Mouse (Mus musculus): ENCODE measurements around the gene Htr2c.

Gene Htr2c

DNA sequence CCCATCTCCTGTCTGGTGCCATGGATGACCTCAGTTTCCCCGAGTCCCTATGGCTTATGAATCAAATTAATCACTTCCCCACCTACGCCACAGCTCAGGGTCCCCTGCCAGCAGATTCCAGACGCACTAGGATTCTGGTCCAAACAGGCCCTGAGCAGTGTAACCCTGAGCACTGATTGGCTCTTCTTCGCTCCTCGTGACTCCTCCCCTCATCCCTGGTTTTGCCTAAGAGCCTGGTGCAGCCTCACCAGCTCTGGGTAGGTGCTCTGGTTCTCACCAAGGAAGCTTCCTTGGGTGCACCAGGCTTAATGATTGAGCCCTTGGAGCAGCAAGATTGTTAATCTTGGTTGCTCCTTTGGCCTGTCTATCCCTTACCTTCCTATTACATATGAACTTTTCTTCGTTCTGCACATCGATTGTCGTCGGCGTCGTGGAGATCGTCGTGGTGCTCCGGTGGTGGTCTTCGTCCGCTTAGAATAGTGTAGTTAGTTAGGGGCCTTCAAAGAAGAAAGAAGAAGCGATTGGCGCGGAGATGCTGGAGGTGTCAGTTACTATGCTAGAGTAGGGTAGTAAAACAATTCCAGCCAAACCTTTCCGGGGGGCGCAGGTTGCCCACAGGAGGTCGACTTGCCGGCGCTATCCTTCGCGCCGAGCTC lies at the start of gene Htr2c:
Gene Htr2c, plus strand, starts transcription at position 256 of the 656 bp plus-strand sequence.
- no peak for DNase-seq (ENCODE audit: low spot score)

DNA sequence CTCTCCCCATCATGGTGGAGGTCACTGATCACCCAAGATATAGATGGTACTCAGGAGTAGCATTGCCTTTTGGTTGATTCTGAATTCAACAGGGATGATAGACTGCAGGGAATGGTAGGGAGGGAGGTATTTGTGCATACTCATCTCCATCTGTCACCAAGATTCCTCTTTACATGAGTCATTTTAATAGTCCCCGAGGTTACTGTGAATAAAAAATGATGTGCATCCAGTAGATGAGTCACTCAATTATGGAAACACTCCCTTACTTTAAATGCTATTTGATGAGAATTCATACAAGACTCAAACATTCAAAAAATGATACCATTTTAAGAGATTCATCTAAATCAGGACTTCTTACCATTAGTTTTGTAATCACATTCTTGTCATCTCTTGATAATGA lies 34.1 kb upstream of the Htr2c start:
- no peak for DNase-seq (ENCODE audit: low spot score)

DNA sequence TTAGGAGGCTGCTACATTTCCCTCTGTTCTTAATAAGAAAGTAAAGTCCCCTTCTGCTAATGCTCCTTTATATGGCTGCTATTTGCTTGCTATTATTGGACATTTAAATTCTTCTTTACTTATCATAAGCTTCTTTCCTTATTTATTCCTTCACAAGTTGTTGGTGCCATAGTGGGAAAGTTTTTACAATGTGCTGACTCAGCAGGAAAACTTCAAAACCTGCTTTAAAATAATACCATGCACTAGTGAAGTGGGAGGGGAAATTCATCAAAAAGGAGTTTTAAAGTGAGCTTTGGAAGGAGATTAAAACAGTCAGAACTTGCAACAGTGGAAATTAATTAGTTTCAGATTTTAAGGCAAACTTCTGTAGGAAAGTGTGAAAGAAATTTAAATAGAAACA lies 26.0 kb upstream of the Htr2c start:
- DNase-seq (ENCODE audit: low spot score) = no peak

DNA sequence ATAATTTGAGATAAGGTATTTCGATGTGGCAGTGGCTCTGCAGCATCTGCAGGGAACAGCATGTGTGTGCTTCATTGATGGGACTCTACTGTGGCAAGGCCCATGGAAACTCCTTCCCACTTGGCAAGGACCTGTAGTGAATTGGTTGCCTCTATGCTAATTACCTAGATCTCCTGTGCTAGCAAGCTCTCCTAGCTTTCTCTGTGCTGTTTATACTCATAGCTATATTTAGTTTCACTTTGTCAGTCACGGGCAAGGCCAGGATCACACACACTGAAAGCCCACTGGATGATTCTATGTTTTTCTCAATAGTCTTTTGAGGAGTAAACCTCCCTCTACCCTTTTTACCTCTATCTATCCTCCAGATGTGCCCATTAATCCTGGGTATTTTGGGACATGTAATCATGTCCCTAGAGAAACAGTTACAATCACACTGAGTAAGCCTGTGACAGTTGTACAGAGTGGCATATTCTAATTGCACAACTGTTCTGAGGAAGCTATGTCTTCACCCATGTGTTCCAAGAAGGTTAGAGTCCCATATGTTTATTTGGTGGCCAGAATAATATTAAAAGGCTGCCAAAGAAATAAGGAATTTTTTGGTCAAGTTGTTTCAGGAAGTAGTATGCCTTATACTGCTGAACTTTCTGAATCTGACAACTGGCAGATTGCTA lies 16.0 kb upstream of the Htr2c start:
- DNase-seq (ENCODE audit: low spot score) = no peak

DNA sequence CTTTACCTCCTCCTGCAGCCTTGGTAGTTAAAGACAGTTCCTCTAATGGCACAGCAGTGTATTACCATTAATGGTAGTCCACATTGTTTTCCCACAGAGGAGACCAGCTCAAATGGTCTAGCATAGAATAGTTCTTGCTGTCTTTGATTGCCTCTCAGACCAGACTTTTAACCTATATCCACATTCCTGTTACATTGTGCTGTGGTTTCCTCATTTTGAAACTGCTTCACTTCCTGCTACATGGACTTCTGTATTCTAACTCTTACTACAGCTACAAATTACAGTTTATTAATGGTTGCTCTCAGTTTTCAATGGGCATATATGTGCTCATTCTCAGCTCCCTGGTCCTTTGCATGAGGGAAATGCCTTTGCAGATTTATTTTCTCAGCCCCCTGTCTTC lies 15.3 kb upstream of the Htr2c start:
- DNase-seq (ENCODE audit: low spot score) = no peak

DNA sequence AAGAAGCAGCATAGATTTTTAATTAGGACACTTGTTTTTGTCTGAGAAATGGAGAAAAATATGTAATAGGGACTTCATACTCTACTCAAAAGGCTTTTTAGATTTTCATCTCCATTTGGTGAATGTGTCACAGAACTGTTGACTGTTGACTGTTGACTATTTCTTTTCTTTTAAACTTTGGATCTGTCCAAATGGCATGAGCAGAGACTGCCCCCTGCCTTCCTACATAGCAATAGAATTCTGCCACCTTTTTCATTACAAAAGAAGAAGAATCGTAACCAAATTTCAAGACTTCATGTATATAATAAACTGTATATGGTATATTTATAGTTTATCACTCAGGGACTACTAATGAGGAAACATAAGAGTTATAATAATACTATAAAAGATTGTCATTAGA lies 3.7 kb upstream of the Htr2c start:
- no peak for DNase-seq (ENCODE audit: low spot score)

DNA sequence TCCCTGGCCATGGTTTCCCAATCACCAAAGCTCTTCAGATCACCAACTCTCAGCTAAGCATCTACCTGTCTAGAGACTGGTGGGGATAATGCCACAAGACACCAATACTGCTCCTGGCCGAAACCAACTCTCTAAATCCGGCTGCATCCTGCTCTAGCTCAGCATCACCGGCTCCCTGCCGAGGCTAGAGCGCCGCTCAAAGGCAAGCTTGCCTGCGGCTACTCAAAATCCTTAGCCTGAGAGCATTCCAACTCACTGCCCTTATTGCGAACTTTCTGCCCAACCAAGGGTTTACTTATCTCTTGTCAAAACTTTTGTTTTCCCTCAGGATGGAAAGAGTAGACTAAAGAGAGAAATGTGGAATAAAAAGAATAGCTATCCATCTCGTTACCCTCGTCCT lies 2.4 kb upstream of the Htr2c start:
- DNase-seq (ENCODE audit: low spot score) = no peak

DNA sequence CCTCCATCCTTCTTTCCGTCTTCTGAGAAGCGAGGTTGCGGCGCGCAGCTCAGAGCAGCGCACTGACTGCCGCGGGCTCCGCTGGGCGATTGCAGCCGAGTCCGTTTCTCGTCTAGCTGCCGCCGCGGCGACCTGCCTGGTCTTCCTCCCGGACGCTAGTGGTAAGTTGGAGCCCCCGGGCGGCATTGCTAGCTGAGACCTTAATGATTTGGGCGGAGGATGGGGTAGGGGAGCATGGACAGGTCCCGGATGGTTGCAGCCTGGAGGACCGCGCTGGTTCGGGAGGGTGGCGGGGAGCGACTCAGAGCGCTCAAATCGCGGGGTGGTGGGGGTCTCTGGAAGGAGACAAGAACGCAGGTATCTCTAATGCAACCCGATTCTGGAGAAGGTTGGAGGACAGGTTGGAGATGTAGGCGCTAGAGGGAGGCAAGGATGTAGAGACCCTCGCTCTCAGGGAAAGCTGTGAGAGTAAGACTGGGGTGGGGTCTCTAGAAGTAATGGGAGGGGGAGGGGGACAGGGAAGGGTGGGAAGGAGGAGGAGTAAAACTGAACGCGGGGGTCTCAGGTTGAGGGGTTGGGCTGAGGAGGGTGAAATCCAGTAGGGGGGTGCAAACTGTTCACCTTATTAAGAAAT lies 718 bp downstream of the Htr2c start:
- DNase-seq (ENCODE audit: low spot score) = no peak

DNA sequence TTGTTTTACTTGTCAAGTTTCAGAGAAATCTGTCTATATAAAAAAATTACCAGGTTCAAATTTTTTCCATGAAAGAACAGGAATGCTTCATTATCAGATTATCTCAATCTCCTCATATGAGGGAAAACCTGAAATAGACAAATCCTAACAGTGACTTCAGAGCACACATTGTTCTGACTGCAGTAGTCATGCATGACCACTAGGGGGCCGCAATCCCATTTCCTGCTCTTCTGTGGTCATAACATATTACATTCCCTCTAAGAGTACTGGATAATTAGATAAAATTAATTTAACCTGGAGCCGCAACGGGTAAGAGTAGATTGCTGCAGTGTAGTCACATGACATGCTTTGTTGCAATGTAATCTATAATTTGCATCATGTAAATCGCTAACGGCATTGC lies 17.6 kb downstream of the Htr2c start:
- peak; percentile 36 for DNase-seq (ENCODE audit: low spot score)

DNA sequence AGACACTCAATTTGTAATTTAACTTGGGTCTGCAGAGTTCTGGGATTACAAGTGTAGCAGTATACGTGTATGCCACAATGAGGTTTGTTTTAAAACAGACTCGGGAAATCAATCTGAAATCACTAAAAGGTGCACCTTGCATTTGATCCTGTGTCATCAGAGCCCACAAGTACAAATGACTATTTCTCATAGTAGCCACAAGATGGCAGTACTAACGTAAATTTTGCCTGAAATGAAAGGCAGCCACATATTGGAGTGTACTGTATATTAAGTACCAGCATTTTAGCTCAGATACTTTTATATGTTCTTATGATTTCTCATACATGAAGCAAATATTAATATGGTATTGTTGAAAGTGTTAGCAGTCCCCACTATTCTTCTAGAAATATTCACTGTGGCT lies 93.4 kb downstream of the Htr2c start:
- DNase-seq (ENCODE audit: low spot score) = no peak

DNA sequence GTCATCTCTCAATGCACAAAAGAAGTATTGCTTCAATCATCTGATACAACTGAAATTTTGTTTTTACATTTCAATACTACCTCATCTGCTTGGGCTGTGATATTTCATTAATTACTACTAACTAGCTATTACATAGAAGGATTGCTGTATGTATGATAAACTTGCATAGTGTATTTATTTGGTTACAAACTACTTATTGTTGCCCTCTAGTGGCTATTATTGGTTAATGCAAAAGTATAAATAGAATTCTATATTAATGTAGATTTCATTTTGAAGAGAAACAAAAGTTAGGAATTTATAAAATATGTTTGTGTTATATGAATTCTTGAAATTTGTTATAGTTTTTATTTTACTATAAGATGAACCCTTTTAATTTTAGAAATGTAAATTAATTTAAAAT lies 109.3 kb downstream of the Htr2c start:
- DNase-seq (ENCODE audit: low spot score) = no peak

DNA sequence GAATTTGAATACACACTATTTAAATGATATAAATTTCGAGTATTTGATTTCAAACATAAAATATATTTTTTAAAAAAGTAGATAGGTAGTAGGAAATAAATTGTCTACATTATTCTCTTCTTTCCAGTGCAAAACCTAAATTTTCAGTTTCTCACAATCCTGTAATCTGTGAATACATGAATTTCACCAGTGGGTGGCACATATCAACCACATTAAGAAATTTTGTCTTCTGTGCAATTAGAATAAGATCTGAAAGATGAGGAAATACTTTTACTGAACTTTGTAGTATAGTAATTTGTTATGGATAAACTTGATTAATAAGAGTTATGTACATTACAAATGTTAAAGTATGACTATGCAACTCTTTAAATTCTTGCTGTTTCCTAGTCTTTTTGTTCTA lies 156.8 kb downstream of the Htr2c start:
- no peak for DNase-seq (ENCODE audit: low spot score)

DNA sequence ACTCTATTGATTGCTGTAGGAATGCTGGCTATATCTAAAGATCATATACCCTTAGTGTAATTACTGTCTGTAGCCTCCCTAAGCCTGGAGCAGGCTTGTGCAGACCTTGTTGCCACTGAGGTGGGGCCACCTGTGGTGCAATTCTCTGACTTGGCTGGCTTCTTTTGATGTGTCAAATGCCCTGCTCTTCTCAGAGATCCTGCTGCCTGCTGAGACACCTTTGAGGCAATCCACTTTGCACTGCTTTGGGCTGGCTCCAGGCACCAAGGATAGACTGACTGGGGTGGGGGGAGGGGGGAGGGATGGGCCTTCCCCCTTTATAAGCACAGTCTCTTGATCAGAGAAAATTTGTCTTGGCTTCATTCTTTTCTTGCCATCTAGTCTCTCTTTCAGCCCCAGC lies 252.9 kb downstream of the Htr2c start:
- DNase-seq (ENCODE audit: low spot score) = no peak

DNA sequence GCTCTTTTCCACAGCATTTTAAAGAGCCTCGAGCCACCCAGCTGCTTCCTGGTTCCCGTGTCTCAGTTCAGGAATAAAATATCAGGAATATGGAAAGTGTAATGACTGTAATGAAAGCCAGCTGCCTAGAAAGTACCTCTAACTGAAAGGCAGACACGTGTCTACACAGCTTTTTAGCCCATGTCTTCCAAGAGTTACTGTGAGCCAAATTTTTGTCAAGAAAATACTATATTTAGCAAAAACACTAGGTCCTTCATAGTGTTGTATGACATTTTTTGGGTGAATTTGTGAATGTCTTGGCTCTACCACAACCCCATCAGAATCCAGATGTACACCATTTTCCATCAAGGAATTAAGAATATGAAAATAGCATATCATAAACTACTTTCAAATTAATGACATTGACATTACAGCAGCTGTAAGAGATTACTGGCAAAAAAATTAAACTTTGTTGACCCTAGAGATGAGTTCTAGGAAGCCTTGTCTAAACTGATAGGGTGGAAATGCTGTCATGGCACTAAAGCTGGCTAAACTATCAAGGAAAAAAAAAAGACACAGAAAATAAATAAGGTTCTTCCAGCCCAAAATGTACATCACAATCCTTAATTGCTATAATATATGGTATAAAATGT lies 255.2 kb downstream of the Htr2c start:
- no peak for DNase-seq (ENCODE audit: low spot score)

DNA sequence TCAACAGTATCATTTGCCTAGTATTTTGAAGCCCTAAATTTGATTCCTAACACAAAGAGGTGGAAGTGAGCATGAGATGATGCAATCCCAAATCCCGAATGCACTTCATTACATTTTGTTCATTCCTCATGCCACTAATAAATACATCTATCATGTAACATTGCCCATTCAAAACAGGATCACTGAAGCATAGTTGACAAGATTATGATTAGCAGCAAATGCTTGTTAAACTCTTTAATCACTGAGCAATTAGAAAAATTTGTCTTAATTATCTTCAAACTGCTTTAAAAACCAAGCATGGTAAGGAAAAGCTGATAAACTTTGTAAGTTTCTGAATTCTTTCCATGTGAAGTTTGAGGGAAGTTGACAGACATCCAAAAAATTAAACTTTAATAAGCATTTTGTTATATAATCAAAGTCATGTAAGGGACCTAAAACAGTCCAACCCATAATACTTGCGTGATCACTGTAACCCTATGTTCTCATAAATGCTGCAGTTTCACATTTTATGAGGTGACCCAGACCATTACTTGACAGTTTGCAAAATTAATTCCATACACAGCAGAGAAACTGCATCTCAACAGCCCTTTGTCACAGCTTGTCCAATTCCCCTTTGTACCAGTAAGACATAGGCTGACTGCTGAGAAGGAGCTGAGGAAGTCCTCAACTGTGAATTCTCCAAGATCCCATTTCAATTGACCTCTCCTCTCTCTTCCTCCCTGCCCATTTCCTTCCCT lies 276.7 kb downstream of the Htr2c start:
- DNase-seq (ENCODE audit: low spot score) = no peak

Measured in testis, postnatal 10 days (tissue).